In genomic region chr10:79832786-79833181, GRCm38 (mm10) we compare ENCODE assay signal across 28 mouse cellular contexts. TPM values are rescaled to one million over a fixed set of nuclear protein-coding genes. Genes with fewer than 3 reads are reported as not detected.
DNase-seq lines count a peak whose midpoint lies in the region; ATAC-seq lines count a peak whose summit lies in the region.
"Had no signal": no experiment of that assay in that cellular context is flagged by ENCODE, and none has a peak within 500 bp of the region (broad histone marks: within the 10 kb centered on the region; RNA-seq: fewer than 3 reads in every experiment).

No protein-coding gene starts in this region.

- no peak overlapping the region for H3K4me3 ChIP-seq in intestine, embryonic 16.5 days (ENCODE audit: low read length)
- H3K4me3 ChIP-seq: embryonic facial prominence, embryonic 10.5 days; embryonic facial prominence, embryonic 13.5 days; forebrain, embryonic 10.5 days; forebrain, embryonic 15.5 days; heart, embryonic 13.5 days; hindbrain, embryonic 12.5 days; hindbrain, embryonic 15.5 days had no signal

- H3K9ac ChIP-seq in intestine, embryonic 16.5 days (ENCODE audit: low read depth, low read length): 0 out of 2 replicates have a peak overlapping the region, but pooled peaks have one; percentile 25
- H3K9ac ChIP-seq: heart, embryonic 13.5 days; hindbrain, embryonic 15.5 days had no signal

- H3K27me3 ChIP-seq in intestine, embryonic 16.5 days (replicated peaks; ENCODE audit: control insufficient read depth, insufficient read depth, low read length): no peaks in the 10 kb centered on the region
- H3K27me3 ChIP-seq: embryonic facial prominence, embryonic 13.5 days; forebrain, embryonic 15.5 days; heart, embryonic 13.5 days; hindbrain, embryonic 12.5 days; hindbrain, embryonic 15.5 days had no signal

- no peaks in the 10 kb centered on the region for H3K36me3 ChIP-seq in intestine, embryonic 16.5 days (ENCODE audit: control insufficient read depth, insufficient read depth, low read length)
- H3K36me3 ChIP-seq: embryonic facial prominence, embryonic 10.5 days; embryonic facial prominence, embryonic 13.5 days; forebrain, embryonic 10.5 days; forebrain, embryonic 15.5 days; heart, embryonic 13.5 days; hindbrain, embryonic 12.5 days; hindbrain, embryonic 15.5 days had no signal

- no peak for DNase-seq in adipocyte (ENCODE audit: low spot score)
- no peak for DNase-seq in testis, postnatal 10 days (ENCODE audit: low spot score)
- DNase-seq: adrenal gland, postnatal 10 days; adrenal gland, postnatal 36 days; cerebellum, adult 18-20 months; cerebellum, adult 9-10 months; cerebellum, postnatal 14 days; gastrocnemius, postnatal 36 days; heart, adult 18-20 months; heart, postnatal 14 days; heart, postnatal 4 days; kidney, adult 2 months had no signal

- H3K4me2 ChIP-seq in intestine, embryonic 16.5 days (ENCODE audit: low read depth, low read length): no peak overlapping the region
- H3K4me2 ChIP-seq: embryonic facial prominence, embryonic 13.5 days; forebrain, embryonic 15.5 days; heart, embryonic 13.5 days; hindbrain, embryonic 12.5 days; hindbrain, embryonic 15.5 days had no signal

- H3K27ac ChIP-seq in intestine, embryonic 16.5 days (ENCODE audit: low read length): no peak overlapping the region
- H3K27ac ChIP-seq: embryonic facial prominence, embryonic 10.5 days; embryonic facial prominence, embryonic 13.5 days; forebrain, embryonic 10.5 days; forebrain, embryonic 15.5 days; heart, embryonic 13.5 days; hindbrain, embryonic 12.5 days; hindbrain, embryonic 15.5 days had no signal

- 64% methylated on average over 9 of the region's 9 CpGs for WGBS in intestine, embryonic 16.5 days

- H3K4me1 ChIP-seq in intestine, embryonic 16.5 days (ENCODE audit: control insufficient read depth, insufficient read depth, low read length): peaks cover 18% of the 10 kb centered on the region; the same call in 1 of the 2 replicates
- H3K4me1 ChIP-seq: hindbrain, embryonic 12.5 days had no signal

- H3K9me3 ChIP-seq in intestine, embryonic 16.5 days (ENCODE audit: control insufficient read depth, low read length): peaks cover 3% of the 10 kb centered on the region; the same call in 1 of the 2 replicates
- H3K9me3 ChIP-seq: embryonic facial prominence, embryonic 10.5 days; embryonic facial prominence, embryonic 13.5 days; forebrain, embryonic 10.5 days; forebrain, embryonic 15.5 days; hindbrain, embryonic 12.5 days; hindbrain, embryonic 15.5 days had no signal

- peak; percentile 55 for ATAC-seq in common myeloid progenitor, adult 5-6 weeks (replicated peaks; ENCODE audit: low read depth, poor library complexity, severe bottlenecking)
- ATAC-seq in granulocyte monocyte progenitor cell, adult 5-6 weeks (replicated peaks; ENCODE audit: poor library complexity, severe bottlenecking): peak; percentile 36
- peak; percentile 33; the same call in 1 of the 2 replicates for ATAC-seq in intestine, embryonic 16.5 days
- peak; percentile 50 for ATAC-seq in megakaryocyte progenitor cell, adult 5-6 weeks (replicated peaks; ENCODE audit: poor library complexity)
- ATAC-seq: activated CD4-positive, CD25-positive, alpha-beta regulatory T cell, adult 4 months; CD4-positive, CD25-positive, alpha-beta regulatory T cell, adult 4 months; forebrain, embryonic 15.5 days had no signal

RNA-seq across cellular contexts. Expression of gene Misp, which starts 12.0 kb away (rescaled TPM):
- total RNA-seq in common myeloid progenitor, adult 5-6 weeks (2017): not detected in 2 replicates
- 0.34 TPM in 1 of 2 replicates, not detected in the other for total RNA-seq in granulocyte monocyte progenitor cell, adult 5-6 weeks (2014; fragmentation: Nextera tagmentation)
- total RNA-seq in granulocyte monocyte progenitor cell, adult 5-6 weeks (2017): 0.82 TPM in 1 of 2 replicates, not detected in the other
- 204 and 210 TPM in 2 replicates for polyA plus RNA-seq in intestine, embryonic 16.5 days (2015; fragmentation: Nextera tagmentation; extraction: Ambion mirVana)
- total RNA-seq in megakaryocyte progenitor cell, adult 5-6 weeks (2015): not detected in 2 replicates
- total RNA-seq in megakaryocyte progenitor cell, adult 5-6 weeks (2017): 0.58 TPM in 1 of 2 replicates, not detected in the other
- total RNA-seq: gastrocnemius, adult 8-10 months; gastrocnemius, postnatal 36 days; MEL had no signal
- polyA plus RNA-seq: activated CD4-positive, CD25-positive, alpha-beta regulatory T cell, adult 4 months; C2C12 had no signal

RNA-seq across cellular contexts. Expression of gene Ptbp1, which starts 21.4 kb away (rescaled TPM):
- 210 and 221 TPM in 2 replicates for total RNA-seq in common myeloid progenitor, adult 5-6 weeks (2017)
- 497 and 526 TPM in 2 replicates for total RNA-seq in granulocyte monocyte progenitor cell, adult 5-6 weeks (2014; fragmentation: Nextera tagmentation)
- 211 and 216 TPM in 2 replicates for total RNA-seq in granulocyte monocyte progenitor cell, adult 5-6 weeks (2017)
- polyA plus RNA-seq in intestine, embryonic 16.5 days (2015; fragmentation: Nextera tagmentation; extraction: Ambion mirVana): 295 and 302 TPM in 2 replicates
- 218 and 262 TPM in 2 replicates for total RNA-seq in megakaryocyte progenitor cell, adult 5-6 weeks (2015)
- total RNA-seq in megakaryocyte progenitor cell, adult 5-6 weeks (2017): 172 and 187 TPM in 2 replicates

RNA-seq across cellular contexts. Expression of gene Palm, which starts 39.4 kb away (rescaled TPM):
- total RNA-seq in common myeloid progenitor, adult 5-6 weeks (2017): 21.8 and 24.8 TPM in 2 replicates
- total RNA-seq in granulocyte monocyte progenitor cell, adult 5-6 weeks (2014; fragmentation: Nextera tagmentation): 80.1 and 110 TPM in 2 replicates
- 35.6 and 48.6 TPM in 2 replicates for total RNA-seq in granulocyte monocyte progenitor cell, adult 5-6 weeks (2017)
- polyA plus RNA-seq in intestine, embryonic 16.5 days (2015; fragmentation: Nextera tagmentation; extraction: Ambion mirVana): 44.1 and 44.8 TPM in 2 replicates
- 65.3 and 71.4 TPM in 2 replicates for total RNA-seq in megakaryocyte progenitor cell, adult 5-6 weeks (2015)
- total RNA-seq in megakaryocyte progenitor cell, adult 5-6 weeks (2017): 43.4 and 53.4 TPM in 2 replicates

RNA-seq across cellular contexts. Expression of gene Prtn3, which starts 41.5 kb away (rescaled TPM):
- total RNA-seq in common myeloid progenitor, adult 5-6 weeks (2017): 131 and 159 TPM in 2 replicates
- total RNA-seq in granulocyte monocyte progenitor cell, adult 5-6 weeks (2014; fragmentation: Nextera tagmentation): 2,258 and 3,780 TPM in 2 replicates
- total RNA-seq in granulocyte monocyte progenitor cell, adult 5-6 weeks (2017): 1,097 and 1,536 TPM in 2 replicates
- polyA plus RNA-seq in intestine, embryonic 16.5 days (2015; fragmentation: Nextera tagmentation; extraction: Ambion mirVana): 2.7 and 2.8 TPM in 2 replicates
- 3,382 and 3,510 TPM in 2 replicates for total RNA-seq in megakaryocyte progenitor cell, adult 5-6 weeks (2015)
- total RNA-seq in megakaryocyte progenitor cell, adult 5-6 weeks (2017): 738 and 1,001 TPM in 2 replicates
- total RNA-seq: gastrocnemius, adult 8-10 months; gastrocnemius, postnatal 36 days; heart, adult 18-20 months; heart, postnatal 4 days had no signal
- polyA plus RNA-seq: activated CD4-positive, CD25-positive, alpha-beta regulatory T cell, adult 4 months; C2C12; CD4-positive, CD25-positive, alpha-beta regulatory T cell, adult 4 months had no signal

RNA-seq across cellular contexts. Expression of gene Plppr3, which starts 41.6 kb away (rescaled TPM):
- total RNA-seq in common myeloid progenitor, adult 5-6 weeks (2017): 40.8 and 46.6 TPM in 2 replicates
- 72.1 and 111 TPM in 2 replicates for total RNA-seq in granulocyte monocyte progenitor cell, adult 5-6 weeks (2014; fragmentation: Nextera tagmentation)
- 91.6 and 112 TPM in 2 replicates for total RNA-seq in granulocyte monocyte progenitor cell, adult 5-6 weeks (2017)
- 25.5 and 28.2 TPM in 2 replicates for polyA plus RNA-seq in intestine, embryonic 16.5 days (2015; fragmentation: Nextera tagmentation; extraction: Ambion mirVana)
- 39.0 and 41.2 TPM in 2 replicates for total RNA-seq in megakaryocyte progenitor cell, adult 5-6 weeks (2015)
- total RNA-seq in megakaryocyte progenitor cell, adult 5-6 weeks (2017): 93.9 and 96.9 TPM in 2 replicates
- total RNA-seq: gastrocnemius, postnatal 36 days had no signal
